Mouse (Mus musculus) left cerebral cortex, adult 18-20 months (tissue): ENCODE data around the gene Btaf1. TPM values are rescaled to one million over a fixed set of nuclear protein-coding genes. Genes with fewer than 3 reads are reported as not detected.
A peak's percentile ranks its signal among the peaks of the same experiment; 100 is the strongest.

Experiments
- DNase-seq, 2 experiments: peaks; one replicate each; pipeline ENCODE4 v3.0.0; 2021 to 2022; ENCODE audit warnings: low spot score in 2 of 2, mixed read lengths in 1 of 2
- long read RNA-seq, 2 experiments: library from polyadenylated mRNA; stranded (forward); transcript quantifications; one replicate each; pipeline ENCODE4 v2.0.0; 2021
- total RNA-seq, 2 experiments: library from RNA; stranded (reverse); gene quantifications; 2 replicates each; pipeline ENCODE4 v1.2.3; 2021

Gene Btaf1
- 10 to 100 TPM; 37.6 to 40.0 TPM for total RNA-seq
- long read RNA-seq, experiment 1, full-length matches to known transcripts = 3 of 22 reads
- long read RNA-seq, experiment 1, partial matches to known transcripts = 12 of 22 reads
- long read RNA-seq, experiment 1, other reads (novel, unspliced or antisense) = 7 of 22 reads
- long read RNA-seq, experiment 2, full-length matches to known transcripts = 1 of 9 reads
- long read RNA-seq, experiment 2, partial matches to known transcripts = 6 of 9 reads
- long read RNA-seq, experiment 2, other reads (novel, unspliced or antisense) = 2 of 9 reads

DNA sequence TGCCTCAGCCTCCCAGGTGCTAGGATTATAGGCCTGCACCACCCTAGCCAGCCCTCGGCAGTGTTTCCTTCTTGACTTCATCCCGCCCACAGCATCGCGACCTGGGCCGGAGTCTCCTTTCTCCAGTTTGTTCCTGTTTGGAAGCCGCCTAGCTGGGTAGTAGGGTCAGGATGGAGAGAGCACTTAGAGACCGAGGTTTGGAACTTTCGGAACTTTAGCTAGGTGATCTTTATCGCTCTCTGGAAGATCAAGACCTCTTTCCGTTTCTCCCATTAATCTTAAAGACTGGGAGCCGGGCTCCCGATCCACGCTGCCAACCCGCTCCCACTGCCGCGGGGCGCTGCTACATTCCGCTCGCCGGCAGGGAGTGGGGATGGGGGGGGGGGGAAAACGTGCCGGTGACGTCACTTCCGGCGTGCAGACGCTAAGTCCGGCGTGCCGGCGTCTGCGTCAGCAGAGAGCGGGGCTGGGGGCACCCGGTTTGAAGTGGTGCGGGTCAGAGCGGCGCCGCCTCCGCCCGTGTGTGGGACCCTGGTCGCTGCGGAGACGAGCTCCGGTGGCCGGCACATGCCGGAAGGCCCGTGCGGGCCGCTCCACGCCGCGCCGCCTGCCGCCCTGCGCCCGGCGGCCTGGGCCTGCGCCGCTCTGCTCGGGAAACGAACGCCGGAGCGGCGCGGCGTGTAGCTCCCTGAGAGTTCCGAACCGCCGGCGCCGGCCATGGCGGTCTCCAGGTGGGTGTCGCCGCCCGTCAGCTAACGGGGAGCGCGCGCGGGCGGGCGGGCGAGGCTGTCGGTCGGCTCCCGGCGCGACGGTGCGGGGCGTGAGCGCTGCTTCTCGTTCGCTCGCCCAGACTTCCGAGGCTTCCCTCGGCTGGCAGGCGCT lies at the start of gene Btaf1:
TSS of gene Btaf1 (plus strand) at position 409 of the 882 bp plus-strand sequence.
- peak; percentile 81 to 90 for DNase-seq

DNA sequence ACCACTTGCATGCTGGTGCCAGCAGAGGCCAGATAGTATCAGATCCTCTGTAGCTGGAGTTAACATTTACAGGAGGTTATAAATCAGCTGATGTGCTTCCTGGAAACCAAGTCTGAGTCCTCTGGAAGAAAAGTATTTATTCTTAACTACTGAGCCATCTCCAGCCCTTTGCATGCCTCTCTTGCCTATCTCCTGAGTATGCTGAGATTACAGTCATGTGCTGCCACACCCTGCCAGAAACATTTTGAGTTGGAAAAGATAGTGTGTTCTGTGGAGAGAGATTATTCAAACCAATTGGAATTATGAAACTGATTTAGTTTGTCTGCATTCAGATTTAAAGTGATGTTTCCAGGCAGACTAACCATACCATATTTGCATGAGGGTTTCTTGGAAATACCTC lies 48.5 kb upstream of the Btaf1 start:
- DNase-seq = no peak

DNA sequence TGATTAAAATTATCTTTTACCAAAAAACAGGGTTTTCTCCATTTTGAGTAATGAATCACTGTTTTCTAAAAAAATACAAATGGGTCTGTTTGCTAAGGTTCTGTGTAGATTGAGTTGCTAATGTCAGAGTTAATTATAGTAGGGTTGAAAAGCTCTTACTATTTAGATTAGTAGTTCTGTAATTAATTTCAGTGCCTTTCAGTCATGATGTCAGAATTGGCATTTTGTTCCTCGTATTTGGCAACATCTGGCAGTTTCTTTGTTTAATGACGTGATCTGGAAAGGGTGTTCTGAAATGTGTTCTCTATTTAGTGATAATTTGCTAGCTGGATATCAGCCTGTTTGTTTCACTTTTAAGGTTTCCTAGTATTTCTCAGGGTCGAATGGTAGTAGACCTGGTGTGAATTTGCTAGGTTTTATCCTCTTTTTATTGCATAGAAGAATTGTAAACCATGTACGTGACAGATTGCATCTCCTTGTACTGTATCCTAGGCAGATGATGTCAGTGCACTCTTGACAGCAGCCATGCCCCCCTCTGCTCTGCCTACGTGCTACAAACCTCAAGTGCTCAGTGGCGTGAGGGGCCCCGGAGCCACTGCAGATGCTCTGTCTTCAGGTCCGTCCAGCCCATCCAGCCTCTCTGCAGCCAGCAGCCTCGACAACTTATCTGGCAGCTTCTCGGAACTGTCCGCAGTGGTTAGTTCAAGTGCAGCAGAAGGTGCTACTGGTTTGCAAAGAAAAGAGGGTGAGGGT lies 47.0 kb upstream of the Btaf1 start:
- no peak for DNase-seq

DNA sequence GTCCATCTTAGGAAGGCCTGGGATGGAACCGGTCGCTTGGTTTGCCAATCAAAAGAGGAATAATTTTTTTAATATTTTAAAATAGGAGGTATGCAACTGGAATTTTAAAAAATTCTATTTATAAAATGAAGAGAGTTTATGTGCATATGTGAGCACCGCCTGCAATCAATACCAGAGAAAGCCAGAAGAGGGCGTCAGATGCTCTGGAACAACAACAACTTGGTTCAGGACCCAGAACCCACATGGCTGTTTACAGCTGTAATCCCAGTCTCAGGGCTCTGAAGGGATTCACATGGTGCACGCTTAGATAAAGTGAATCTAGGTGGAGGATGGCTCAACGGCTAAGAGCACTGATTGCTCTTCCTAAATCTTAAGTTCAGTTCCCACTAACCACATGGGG lies 42.8 kb upstream of the Btaf1 start:
- DNase-seq = peak in 1 of 2 experiments; percentile 28

DNA sequence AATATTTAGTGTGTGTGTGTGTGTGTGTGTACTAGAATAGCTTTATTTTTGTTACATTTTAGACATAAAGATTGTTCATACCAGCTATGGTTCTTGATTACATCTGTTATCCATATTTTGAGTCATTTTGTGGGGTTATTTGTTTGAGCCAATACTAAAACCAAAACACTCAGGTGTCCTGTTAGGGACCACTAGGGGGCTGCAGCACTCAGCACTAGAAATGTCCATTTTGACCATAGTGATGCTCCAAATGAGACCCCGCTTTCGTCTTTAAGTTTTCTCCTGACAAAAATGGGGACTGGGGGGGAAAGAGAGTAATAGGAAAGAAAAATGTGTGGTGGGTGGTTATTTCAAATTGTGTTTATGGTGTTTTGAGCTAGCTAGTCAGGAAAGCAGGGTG lies 39.6 kb upstream of the Btaf1 start:
- no peak for DNase-seq

DNA sequence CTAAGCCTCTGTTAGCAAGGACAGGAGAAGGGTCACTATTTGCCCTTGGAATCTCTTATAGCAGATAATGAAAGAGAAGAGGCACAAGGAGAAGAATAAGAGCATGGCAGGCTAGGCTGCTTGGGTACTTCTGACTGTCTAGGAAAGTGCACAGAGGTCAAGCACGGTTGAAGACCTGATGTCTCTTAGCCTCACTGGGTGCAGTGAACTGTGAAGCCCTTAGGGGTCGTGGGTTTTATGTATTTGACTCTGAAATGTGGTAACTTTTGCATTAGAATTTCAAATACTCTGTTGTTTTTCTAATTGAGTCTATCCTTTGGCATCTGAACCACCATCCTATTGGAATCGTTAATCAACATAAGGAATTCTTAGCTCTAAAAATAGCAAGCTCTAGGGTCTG lies 38.2 kb upstream of the Btaf1 start:
- no peak for DNase-seq

DNA sequence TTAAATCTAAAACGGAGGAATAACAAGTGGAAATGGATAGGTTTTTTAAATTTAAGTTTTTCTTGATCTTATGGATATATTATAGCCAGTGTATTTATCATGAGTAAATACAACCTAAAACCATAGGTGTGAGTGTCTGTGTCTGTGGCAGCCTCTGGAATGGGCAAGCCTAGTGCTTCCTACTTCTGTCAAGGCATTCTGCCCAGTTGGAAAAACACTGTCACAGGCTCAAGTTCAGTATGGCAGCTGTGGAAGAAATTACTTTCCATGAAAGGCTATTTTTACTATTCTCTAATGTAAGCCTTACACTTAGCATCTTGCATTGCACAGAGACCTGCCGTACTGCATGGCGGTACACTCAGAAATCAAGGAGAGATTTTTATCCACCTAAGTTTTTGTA lies 34.1 kb upstream of the Btaf1 start:
- no peak for DNase-seq

DNA sequence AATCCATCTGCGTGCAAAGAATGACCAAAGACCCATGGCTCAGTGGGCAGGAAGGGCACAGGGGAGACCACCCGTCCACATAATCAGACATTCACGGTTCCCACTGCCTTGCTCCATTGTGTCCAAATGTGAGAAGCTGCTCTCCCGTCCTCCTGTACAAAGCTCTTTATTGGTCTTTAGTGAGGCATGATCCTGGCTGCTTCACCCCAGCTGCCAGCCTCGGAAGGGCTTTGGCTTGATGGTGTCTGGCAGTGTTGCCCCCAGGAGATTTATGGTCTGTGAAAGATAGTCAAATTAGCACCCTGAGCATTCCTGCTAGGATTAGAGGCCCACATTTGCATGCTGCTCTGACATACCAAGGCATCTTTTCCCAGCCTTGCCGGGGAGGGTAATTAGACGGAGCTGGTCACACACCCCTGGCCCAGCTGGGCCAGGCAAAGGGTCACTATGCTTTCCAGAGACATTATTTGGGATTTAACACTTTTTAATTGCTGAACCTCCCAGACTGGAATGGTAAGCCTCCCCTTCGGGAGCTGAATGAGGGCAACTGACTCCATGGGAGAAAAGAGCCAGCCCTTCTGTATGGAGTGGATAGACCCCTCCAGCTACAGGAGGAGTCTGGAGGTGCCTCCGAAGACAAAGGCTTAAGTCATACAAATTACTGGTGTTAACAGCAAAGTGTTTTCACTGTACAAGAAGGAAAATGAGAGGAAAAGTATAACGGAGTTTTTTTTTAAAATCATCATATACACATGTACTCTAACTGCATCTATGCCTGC lies 28.9 kb upstream of the Btaf1 start:
- DNase-seq = no peak

DNA sequence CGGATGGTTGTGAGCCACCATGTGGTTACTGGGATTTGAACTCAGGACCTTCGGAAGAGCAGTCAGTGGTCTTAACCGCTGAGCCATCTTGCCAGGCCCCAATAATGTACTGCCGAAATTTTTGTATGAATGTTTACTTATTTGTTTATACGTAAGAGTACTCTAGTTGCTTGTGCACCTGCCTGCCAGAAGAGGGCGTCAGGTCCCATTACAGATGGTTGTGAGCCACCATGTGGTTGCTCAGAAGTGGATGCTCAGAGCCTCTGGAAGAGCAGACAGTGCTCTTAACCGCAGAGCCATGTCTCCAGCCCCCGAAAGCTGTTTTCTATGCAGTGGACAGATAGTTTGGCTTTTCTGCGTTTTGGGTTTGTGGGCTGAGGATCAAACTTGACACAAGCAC lies 28.1 kb upstream of the Btaf1 start:
- no peak for DNase-seq

DNA sequence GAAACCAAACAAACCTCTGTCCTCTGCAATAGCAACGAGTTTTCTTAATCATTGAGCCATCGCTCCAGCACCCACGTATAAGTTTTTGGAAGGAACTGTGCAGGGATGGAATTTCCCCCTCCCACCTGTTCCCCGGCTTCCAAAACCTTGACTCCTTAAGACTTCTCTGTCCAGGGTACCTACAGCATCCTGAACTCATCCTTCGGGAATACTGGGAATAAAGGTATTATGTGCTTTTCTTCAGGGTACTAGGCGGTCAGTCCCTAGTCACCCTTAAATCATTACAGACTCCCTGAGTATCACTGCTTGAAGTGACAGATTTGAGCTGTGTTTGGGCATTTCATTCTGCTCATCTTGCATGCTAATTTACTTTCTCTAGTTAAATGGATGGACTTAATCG lies 22.5 kb upstream of the Btaf1 start:
- DNase-seq = no peak

DNA sequence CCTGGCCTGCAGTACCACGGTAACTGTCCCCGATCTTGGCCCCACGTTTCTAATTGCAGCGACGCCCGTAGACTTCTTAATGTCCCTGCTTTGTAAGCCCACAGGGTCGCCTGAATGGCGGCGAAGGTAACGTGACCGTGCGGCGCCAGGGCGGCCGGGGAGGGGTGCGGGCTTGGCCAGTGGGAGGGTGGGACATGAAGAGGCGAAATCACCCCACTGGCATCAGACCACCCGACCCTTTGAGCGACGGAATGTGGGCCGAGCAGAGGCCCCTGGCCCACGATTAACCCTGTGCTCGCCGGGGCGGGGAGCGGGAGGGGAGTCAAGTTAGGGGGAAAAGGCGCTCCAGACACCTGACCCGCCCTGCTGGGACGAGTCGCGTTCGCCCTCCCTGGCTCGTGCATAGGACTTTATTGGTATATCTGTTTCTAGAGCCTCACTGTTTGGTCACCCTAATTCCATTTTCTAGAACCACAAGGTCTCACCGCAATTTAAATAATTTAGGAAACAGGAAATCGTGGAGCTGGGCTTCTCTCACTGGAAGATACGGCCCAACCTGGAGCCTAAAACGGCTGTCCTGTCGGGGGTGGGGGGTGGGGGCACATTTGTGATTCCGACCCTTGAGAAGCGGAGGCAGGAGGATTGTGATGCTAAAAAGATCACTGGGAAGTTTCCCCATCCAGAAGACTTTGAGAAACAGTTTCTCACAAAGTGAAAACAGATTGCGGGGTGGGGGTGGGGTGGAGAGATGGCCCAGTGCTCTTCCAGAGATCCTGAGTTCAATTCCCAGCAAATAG lies 21.5 kb upstream of the Btaf1 start:
- DNase-seq = peak; percentile 33 to 37

DNA sequence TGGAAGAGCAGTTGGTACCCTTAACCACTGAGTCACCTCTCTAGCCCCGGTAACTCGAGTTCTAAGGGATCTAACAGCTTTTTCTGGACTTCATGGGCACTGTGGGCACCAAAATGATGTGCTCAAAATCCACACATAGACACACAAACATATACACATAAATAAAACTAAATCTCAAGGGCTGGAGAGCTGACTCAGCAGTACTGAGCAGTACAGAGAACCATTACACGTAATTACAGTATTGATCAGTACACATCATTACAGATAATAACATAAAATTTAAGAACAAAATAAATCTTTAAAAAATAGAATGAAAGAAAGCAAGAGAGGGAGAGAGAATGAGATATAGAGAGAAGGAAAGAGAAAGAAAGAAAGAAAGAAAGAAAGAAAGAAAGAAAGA lies 16.7 kb upstream of the Btaf1 start:
- no peak for DNase-seq

DNA sequence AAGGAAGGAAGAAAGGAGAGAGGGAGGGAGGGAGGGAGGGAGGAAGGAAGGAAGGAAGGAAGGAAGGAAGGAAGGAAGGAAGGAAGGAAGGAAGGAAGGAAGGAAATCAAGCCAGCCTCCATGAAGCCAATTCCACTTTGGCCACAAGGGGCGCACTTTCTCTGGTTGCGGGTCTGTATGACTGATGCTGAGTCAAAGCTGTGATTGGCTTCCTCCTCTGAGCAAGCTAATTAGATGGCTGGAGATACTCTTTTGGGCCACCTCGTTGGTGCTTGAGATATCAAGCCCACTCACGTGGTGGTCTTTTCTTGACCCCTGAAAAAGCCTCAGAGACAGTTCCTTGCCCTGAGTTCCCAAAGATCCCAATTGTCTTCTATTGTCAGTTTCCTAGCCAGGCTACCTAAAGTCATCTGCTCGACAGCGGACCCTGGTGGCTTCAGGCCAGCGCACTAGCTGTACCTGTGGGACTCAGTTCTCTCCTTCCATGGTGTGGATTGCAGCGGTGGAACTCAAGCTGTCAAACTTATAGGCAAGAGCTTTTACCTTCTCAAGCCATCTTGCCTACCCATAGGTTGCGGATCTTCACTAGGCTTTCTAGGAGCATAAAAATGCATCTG lies 16.1 kb upstream of the Btaf1 start:
- peak in 1 of 2 experiments; percentile 63 for DNase-seq

DNA sequence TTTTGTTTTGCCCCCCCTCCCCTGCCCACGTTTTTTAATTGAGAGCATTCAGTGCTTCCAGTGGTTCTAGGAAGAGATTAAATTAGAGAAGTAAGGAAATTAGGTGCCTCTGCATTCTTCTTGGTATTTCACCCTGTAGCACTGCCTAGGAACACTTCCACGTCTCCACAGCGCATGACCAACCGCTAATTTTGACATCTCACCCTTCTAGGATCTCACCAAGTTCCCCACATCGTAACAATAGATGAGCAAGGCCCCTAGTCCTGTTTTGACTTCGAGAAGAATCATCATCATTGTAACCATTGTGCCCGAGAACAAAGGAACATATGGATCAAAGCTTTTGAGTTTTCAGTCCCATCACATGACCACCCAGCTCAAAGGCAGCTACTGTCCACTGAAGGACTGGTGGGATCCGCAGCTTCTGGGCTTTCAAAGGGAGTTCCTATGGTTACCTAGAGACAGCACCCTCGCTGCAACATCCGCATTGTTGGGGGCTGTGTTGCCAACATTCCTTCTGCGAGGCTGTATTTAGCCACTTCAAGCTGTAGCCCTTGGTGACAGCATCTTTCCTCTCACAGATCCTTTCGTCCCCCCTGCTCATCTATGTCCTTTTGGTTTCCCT lies 15.3 kb upstream of the Btaf1 start:
- DNase-seq = peak; percentile 23 to 59

DNA sequence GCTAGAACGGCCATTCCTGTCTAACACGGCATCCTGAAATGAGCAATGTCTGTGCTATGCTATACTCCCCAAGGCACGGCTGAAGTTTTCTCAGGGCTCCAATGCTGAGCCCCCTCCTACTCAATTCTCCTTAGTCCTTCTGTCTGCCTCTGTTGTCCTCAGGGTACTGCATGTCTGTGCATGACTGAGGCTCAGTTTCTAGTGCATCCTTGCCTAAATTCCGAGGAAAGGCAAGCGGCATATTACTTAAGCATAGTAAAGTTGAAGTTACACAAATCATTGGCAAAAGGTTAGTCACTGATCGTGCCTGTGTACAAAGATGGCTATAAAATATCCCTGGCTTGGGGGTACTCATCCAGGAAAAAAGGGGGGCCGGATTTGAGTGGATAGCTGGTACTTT lies 12.8 kb upstream of the Btaf1 start:
- no peak for DNase-seq

DNA sequence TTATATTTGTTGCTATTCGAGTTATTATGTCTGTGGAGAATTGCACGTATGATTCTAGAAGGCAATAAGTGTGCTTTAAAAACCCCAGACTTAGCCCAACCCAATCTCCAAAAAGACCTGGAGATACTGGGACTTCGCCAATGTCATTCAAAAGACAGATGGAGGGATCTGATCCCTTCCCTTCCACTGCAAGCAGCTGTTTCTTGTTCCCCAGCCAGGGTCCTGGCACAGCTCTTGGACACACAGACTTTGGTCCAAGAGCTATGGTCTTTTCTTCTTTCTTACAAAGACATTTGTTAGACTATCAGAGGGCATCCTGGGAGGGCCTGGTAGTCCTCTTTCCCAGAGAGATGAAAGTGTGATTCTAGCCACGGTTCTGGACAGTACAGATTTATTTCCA lies 9.7 kb upstream of the Btaf1 start:
- DNase-seq = no peak

DNA sequence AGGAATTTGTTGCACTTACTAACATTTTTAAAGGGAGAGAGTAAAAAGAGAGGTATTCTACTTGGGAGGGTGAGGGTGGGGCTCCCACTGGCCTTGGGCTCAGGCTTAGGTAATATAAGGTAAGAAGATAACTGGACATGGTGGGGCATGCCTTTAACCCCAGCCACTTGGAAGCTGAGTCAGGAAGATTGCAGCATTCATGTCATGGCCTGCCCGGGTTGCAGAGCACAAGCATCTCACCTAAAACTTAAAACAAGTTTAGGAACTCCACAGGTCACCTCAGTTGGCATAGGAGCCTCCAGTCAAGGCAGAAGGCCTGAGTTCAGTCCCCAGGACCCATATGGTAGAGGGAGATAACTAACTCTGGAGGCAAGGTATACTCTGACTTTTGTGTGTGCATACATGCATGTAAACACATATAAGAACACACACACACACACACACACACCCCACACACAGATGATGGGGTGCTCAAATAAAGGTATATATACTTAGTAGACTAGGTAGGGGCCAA lies 8.9 kb upstream of the Btaf1 start:
- no peak for DNase-seq

DNA sequence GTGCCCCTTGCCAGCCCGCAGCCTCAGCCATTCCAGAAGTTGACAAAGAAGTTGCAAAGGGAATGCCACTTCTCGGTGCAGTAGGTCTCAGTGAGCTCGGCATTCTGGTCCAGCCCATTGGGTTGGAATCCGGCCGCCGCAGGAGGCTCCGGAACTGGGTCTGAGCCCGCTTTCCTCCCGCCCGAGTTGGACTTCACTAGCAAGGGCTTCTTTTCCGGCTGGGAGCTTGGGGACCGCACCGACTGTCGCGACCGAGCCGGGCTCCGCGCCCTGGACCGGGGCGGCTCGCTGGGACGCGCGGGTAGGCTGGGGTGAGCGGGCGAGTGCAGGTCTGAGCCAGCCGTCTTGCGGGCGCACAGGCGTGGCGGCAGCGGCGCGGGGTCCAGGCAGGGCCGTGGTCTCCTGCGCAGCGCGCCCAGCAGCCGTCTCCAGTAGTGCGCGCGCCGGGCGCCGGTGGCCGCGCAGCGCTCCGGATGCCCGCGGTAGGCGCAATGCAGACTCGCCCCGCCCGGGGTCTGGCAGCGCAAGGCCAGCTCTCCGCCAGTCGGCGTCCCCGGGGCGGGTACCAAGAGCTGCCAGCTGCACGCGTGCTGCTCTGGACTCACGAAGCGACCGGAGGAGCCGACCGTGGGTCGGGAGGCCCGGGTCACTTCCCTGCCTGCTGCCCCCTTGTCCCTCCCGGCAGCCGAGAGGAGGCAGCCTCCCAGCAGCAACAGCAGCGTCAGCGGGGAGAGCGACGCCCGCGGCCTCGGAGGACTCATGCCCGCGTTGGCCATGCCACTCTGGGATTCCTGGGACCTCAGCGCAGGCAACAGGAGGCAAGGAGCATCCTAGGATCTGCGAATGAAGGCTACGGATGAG lies 7.2 kb upstream of the Btaf1 start:
- peak; percentile 85 to 87 for DNase-seq
